Mouse (Mus musculus): ENCODE measurements around the gene Mvp.

The Mvp gene

DNA sequence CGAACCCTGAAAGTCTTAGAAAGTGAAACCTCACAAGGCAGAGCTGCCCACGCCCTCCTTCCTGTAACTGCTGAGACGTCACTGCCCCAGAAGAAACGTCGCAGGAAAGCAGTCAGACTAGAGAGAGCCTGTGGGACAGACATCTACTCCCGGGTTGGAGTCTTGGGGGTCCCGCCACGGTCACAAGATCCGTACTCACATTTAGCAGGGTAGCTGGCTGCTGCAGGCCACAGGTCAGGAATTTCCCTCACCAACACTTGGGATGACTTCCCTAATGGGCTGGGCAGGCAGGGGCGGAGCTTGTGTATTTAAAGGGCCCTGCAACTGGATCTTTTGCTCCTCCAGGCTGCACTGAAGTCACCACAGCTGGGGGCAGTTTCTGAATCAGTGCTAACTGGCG is at the start of gene Mvp:
TSS of gene Mvp (minus strand) at position 302 of the 400 bp plus-strand sequence.
- DNase-seq: peak; percentile 75 to 80

DNA sequence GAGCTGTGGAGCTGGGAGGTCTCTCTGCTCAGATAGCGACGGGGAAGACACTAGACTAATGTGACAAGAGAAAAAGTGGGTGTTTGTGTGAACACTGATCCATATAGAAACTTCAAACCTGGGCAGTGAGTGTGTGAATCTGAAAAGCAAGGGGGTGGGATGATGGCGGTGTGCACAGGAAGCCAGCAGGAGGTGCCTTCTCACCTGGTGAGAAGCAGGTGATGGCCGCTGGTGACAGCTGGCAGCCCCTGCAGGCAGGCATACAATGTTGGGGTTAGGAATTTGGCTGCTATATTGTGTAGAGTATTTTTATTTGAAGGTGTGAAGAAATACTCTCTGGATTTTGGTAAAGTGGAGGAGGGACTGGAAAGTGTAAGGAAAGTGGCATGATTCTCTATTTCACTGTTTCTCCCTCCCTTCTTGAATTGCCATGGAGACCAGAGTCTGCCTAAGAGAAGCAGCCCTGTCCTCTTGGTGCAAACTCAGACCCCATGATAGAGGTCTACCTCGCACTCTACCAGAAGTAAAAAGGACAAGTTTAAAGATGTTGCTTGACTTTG is 40.7 kb upstream of the Mvp start:
- no peak for DNase-seq

DNA sequence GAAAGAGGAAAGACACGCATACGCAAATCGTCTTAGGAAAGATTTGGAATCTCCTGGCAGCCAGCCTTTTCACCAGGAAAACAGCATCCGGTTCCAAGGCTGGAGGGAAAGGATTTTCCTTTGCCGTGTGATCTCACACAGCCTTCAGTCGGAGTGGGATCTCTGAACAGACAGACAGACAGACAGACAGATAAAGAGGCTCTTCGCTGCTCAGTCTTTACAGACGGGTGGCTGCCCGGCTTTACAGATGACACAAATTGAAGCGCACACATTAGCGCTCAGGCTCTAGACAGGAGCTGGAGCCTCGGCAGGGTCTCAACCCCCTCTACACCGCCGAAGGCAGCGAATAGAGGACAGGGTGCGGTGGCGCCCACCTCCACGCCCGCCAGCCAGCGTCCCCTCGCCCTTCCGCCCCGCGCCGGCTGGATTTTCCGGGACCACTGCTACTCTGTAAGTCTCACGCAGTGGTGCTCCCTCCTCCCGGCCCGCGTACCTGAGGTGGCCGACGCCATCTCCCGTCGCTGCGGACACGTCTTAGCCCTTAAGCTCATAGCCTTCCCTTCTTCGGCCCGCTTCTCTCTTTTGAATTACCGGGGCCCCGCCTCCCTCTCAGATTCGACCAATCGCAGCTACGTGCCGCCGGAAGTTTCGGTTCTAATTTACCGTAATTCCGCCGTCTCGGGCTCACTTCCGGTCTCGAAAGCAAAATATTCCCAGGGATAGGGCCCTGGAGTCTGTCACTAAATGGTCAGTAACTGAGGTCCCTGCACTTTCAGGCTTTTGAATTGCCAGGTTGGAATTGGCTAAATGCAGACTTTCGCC is 27.6 kb upstream of the Mvp start, which contains the start of gene Kif22:
TSS of gene Kif22 (minus strand) at position 621 of the 822 bp plus-strand sequence.
- peak; percentile 89 to 91 for DNase-seq

DNA sequence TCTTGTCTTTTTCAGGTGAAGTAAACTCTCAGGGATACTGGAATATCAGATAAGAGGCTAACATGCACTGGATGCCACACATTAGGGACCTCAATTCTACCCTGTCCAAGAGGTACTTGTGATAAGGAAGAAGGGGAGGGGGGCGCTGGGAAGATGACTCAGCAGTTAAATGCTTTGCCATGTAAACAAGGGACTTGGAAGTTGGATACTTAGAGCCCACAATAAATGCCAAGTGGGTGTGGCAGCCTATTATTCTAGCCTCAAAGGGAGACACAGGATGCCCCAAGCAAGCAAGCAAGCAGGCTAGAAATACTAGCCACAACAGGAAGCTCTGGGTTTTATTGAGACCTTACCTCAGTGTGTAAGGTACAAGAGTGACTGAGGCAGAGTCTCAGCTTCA is 16.8 kb upstream of the Mvp start:
- no peak for DNase-seq

DNA sequence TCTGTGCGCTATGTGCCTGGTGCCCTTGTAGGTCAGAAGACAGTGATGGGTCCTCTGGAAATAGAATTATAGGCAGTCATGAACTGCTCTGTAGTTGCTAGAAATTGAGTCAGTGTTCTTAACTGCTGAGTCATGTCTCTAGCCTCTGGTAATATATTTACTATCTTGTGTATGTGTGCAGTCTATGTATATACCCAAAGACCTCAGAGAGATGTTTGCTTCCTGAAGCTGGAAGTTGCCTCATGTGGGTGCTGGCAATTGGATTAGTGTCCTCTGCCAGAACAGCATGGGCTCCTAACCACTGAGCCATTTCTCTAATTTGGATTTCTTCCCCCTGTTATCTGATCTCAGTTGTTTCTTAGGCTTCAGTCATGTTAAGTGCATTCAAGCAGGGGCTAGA is 15.8 kb upstream of the Mvp start:
- no peak for DNase-seq

DNA sequence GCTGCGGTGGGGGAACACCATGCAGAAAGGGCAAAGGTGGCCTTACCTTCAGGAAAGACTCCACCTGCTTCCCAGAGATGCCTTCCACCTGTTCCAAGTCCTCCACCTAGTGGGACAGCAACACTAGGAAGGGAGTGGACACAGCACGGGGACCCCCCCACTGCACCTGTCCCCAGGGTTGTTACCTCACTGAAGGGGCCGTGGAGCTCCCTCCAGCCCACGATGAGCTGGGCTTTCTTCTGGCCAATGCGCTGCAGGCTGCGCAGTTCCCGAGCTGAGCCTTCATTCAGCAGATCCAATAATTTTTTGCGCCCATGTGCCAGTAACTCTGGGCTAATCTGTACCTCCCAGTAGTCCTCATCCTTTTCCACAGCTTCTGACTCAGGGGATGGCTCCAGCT is 13.5 kb upstream of the Mvp start:
- DNase-seq: no peak

DNA sequence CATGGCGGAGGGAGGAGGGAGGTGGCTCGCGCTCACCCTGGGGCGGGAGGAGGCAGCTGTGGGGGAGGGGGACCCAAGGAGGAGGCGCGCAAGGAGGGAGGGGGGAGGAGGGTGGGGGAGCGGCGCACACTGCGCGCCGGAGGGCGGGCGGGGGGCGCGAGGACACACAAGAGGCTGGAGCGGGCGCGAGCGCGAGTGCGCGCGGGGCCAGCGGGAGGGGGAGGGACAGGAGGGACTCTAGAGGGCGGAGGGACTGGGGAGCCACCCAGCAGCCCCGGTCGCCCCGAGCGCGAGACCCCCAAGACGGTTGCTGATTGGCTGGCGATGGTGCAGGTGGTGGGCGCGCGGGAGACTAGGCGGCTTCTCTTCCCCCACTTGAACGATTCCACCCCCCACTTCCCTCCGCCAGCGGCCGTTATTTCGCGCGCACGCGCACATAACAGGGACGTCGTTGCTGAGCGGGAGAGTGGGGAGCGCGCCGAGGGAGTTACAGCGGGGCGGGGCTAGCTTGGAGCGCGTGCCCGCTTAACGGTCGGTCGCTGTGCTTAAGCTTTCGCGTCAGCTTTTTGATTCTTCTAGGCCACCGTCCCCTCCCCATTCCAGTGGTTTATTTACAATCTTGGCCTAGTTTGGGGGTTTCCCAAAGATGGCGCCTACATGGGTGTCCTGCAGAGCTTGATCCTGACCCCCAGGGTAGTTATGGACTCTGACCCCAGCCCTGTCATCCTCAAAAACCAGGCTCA is 12.7 kb upstream of the Mvp start, which contains the start of gene Maz:
TSS of gene Maz (minus strand) at position 54 of the 743 bp plus-strand sequence.
- peak; percentile 98 to 99 for DNase-seq

DNA sequence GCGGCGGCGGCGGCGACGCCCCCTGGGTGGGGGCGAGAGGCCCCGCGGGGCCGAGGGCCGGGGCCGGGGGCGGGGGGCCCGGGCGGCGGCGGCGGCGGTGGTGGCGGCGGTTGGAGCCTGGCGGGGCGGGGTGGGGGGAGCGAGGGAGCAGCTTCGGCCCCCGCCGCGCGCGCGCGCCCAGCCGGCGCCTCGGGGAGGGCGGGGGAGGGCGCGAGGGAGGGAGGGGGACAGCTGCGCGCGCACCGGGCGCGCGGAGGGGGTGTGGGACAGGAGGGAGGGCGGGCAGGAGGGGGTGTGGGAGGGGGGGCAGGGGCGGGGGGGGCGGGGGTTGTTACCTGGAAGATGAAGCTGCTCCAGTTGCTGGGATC is 12.2 kb upstream of the Mvp start:
- DNase-seq: peak in 1 of 2 experiments; percentile 84

DNA sequence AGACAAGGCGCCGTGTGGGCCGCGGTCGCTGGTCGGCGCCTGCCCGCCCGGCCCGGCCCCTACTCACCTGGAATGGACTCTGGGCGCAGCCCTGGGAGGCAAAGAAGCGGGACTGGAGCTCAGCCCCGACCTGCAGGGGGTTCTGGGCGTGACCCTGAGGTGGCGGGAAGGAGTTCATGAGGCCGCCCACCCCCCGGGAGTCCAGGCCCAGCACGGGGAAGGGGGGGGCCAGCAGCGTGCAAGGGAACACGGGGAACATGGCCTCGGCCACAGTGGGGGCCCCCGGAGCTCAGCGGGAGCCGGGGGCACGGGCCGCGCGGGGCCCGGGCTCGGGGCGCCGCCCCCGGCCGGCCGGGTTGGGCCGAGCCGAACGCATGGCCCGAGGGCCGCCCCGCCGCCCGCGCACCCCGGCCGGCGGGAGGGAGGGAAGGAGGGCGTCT is 11.8 kb upstream of the Mvp start:
- peak; percentile 66 to 69 for DNase-seq

DNA sequence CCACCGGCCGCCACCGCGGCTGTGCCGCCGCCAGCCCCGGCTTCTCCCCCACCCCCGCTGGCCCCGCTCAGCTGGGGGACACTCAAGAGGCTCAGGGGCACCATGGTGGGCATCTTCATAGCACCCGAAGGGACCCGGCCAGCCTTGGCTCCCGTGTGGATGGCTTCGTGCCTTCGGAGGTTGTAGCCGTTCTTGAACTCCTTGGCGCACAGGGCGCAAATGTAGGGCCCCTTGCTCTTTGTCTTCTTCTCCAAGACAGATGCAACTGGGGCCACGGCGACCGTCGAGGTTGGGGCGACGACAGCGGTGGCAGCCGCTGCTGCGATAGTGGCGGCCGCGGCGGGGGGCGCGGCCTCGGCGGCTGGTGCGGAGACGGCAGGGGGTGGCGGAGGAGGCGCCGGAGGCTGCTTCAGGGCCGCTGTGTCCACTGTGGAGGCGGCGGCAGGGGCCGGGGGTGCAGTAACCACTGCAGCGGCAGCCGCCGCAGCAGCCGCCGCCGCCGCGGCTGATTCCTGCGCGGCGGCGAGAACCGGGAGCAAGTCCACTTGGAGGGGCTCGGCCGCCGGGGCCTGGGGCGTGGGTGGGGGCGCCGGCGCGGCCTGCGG is 11.2 kb upstream of the Mvp start:
- peak in 1 of 2 experiments; percentile 61 for DNase-seq

DNA sequence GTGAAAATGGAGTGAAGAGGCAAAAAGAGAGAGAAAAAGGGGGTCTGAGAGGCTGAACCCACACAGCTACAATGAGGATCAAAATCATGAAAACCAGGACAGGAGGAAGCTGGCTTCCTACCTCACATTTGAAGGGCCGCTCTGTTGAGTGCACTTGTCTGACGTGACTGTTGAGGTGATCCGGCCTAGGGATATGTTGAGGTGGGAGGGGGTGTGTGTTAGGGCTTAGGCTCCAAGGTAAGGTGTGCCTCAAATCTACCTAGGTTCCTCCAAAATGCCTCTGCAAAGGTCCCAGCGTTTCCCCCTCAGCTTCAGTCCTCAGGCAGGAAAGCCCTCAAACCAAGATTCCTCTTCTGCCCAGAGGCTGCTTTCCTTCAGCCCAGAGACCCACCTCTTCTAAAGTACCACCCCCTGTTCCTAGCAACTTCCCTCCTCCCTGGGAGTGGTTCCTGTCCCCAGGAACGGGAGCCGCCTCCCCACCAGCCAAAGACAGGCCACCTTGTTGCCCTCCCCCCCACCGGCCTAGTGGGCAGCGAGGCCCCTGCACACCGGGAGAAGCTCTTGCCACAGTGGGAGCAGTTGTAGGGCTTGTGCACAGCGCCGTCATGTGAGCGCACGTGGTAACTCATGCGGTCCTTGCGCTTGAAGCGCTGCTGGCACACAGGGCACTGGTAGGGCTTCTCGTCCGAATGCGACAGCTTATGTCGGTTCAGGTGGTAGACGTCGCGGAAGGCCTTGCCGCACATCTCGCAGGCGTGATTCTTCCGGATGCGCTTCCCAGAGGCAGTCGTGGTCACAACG is 10.5 kb upstream of the Mvp start:
- peak; percentile 78 for DNase-seq

DNA sequence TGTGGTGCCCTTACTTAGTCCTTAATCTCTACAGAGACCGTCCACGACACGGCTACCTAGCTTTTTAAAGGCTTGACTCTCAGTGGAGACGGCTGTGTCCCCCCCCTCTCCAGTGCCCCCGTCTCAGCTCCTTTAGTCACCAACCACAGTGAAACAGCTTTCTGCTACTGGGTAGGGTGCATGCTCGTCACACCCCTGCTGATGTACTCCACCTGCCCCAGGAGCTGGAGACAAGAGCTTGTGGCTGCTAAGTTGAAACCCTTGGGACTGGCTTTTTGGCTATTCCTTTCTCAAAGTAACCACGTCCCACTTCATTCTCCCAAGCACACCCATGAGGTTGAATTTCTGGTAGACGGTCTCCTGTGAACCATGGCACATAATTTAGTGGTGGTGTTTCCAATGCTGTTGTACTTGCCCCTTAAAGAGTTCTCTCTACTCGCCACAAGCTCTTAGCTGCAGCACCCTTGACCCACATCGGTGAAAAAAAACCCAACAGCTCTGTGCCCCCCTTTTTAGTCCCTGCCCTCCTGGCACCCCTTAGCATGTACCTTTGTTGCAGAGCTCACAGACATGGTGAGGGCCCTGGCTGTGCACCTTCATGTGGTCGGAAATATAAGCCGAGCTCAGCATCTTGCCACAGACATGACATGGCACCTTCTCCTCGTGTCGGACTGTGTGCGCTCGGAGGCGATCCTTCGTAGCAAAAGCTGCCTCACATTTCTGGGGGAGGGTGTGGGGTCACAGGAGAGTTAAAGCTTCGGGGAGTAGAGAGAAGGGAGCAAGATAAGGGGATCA is 9.7 kb upstream of the Mvp start:
- DNase-seq: no peak

DNA sequence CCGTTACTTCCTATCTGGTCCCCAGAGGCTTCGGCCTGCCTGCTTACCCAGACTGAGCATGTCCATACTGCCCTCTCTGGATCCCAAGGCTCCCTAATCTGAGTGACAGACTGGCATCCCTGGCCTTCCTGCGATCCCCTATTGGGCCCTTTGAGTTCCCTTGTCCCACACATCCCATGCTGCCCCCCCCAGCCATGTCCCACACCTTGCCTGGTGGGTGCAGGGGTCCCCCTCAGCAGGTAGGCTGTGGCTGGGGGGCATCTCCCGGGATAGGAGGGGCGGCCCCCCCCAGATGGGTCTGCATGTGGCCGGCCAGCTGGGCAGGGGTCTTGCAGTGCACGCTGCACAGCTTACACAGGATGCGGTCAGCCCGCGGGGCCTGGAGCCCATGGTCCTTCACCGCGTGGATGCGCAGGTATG is 8.9 kb upstream of the Mvp start:
- DNase-seq: no peak

DNA sequence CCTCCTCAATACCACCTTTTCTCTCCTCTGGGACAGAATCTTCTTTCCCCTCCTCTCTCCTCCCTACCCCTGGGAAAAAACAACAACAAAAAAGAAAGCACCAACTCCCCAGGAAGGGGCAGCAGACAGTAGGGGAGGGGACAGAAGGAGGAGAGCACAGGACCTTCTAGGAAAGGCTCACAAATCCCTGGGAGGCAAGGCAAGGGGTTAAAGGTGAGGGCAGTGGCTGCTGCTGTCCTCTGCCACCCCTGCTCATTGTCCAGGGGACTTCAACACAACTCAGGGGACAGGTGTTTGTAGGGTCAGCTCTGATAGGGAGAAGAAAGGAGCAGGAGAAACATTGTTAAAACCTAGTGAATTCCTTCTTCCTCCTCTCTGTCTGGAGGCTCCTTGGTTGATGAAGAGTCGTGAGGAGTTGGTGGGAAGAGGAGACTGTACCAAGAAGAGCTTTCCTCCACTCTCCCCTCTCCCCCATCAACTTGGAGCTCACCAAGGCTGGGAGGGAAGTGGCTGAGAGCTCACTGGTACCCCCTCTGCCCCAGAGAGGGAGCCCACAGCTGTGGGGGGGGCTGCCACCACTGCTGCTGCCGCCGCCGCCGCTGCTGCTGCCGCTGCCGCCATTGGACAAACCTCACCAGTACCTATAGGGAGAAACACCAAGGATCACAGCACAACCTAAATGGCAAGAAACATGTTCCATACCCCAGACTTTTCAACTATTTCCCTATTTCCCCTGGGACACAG is 8.3 kb upstream of the Mvp start:
- no peak for DNase-seq

DNA sequence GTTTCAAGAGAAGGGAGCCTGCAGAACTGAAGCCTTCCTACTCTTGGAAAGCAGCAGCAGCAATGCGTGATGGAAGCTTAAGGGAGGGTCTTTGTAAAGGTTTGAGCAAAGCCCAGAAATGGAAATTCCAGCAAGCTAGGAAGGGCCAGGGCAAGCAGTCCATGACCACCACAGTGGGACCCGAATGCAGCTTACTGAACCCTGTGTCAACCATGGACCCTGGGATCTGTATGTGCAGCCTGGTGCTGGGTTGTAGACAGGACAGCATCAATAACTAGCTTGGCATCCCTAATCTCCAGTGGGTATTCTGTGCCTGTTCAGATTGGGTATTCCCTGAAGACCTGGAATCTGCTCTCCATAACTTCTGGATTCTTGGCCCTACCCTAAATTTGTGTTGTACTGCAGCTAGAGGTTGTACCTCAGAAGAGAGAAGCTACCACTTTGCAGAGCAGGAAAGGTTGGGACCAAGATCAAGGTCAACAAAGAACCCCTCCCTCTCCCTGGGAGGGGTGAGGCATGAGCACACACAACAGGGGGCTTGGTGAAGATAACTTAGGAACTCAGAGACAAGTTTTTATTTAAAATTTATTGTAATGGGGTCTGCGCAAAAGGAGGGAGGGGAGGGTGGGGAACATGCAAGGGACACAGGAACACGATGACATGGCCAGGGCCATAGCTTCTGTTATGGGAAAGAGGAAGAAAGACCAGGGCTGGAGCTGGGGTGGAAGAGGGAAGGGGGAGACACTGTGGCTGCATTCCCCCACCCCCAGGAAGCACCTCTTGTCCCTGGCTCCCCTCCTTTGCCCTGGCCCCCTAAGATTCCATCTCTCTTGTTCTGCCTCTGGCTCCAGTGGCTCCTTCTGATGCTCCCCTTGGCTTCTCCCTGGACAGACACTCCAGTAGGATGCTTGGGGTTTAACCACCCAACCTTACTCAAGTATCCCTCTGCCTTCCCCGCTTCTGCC is 7.4 kb upstream of the Mvp start:
- DNase-seq: no peak

DNA sequence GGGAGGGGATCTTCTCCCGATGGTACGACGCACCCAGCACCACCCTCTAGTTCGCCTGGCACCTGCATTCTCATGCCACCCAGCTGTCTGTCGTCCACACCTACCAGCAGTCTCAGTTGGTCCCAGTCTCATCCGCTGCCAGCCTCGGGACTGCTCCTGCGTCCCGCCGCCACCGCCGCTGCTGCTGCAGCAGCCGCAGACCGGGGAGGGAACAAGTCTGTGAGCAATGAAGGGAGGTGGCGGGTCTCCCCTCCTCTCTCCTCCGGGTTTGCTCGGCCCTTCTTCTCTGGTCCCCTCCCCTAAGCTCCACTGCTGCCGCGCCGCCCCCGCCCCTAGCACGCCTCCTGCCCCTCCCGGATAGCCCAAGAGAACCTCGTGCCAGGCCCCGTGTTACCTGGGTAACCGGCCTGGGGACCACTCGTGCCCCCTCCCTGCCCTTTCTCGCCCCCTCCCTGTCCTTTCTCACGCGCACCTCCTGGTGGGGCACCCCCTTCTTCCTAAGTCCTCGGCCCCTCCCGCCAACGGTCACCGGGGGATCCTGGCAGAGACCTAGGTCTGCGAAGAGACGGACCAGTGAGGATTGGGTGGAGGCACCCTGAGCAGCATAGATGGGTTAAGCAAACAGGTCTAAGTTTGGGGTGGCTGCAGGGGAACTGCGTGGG is 6.6 kb upstream of the Mvp start, which contains the start of the genes Gm42742 and Prrt2:
TSS of gene Gm42742 (minus strand) at position 197 of the 662 bp plus-strand sequence.
TSS of gene Prrt2 (minus strand) at position 311 of the 662 bp plus-strand sequence.
- peak; percentile 37 to 39 for DNase-seq

DNA sequence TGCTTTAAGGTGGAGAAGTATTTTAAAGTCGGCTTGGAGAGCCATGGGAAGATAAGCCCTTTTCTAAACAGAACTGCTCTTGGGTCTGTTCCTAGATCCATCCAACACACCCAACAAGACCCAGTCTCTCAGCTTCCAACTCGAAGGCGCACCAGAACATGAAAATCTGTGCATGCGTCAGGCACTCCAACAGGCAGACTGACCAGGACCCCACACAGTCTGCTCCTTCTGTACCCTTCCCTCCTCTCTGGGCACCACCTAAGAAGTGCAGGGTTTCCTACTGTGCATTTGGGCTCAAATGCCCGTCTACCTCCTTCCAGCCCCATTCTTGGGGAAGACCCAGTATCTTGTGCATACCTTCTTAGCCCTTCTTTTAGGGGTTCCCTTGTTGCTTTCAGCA is 6.1 kb upstream of the Mvp start:
- DNase-seq: peak in 1 of 2 experiments; percentile 11

DNA sequence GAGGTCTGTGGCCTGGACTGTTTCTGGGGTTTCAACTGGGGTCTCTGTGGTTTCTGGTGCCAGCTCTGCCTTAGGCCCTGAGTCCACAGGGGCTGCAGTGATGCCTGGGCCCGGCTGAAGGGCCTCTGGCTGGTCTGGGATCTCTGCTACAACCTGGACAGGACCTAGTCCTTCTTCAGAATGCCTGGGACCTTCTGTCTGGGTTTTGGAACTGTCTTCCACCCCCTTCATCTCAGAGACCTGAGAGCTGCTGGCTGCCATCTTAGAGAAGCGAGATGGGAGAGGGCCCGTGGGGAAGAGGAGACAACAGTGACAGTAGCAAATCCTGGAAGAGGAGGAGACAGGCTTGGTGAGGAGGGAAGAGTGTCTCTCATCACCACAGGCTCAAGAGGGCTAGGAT is 5.6 kb upstream of the Mvp start:
- DNase-seq: no peak
